Mouse (Mus musculus): Measurements from ENCODE around the gene Cd320. TPM values are rescaled to one million over a fixed set of nuclear protein-coding genes. Genes with fewer than 3 reads are reported as not detected.

The Cd320 gene
- total and polyA plus RNA-seq, 2 experiments, result 7.1 to 13.0 TPM

DNA sequence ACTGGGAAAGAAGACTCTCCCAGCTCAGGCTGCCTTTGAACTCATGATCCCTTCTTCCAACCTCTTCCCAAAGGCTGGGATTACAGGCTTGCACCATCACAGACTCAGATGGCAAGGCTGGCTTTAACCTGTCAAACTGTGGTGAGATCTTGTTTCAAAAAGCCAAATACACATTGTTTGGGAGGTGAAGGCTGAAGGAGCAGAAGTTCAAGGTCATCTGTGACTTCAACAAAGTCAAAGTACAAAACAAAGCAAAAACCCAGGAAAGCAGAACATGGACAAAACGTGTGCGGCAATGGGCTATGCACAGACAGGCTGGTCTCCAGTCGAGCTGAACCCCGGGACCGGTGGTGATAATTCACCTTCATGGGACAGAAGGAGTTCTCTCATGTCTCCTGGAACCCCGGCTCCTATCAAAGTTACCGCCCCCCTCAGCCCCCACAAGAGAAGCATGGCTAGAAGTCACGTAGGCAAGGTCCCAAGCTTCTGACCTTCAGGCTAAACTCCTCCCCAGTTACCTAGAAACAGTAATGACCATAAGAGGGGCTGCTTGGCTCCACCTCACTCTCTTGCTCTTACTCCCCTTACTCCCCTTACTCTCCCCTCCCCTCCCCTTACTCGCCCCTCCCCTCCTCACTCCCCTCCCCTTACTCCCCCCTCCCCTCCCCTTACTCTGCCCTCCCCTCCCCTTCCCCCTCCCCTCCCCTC lies 35.6 kb upstream of the Cd320 start:
- DNase-seq (ENCODE audit: extremely low read depth, low read depth, low spot score), result peak; percentile 79
- Histone ChIP-seq H3K4me3 (ENCODE audit: insufficient read depth, low read depth, low read length) (no peak overlapping the region), H3K4me1 (ENCODE audit: control insufficient read depth, insufficient read depth, low read length) (peaks cover 7% of the 10 kb centered on the region), H3K36me3 (ENCODE audit: control insufficient read depth, insufficient read depth, low read length) (no peaks in the 10 kb centered on the region), H3K9ac (ENCODE audit: low read depth, low read length) (no peak overlapping the region), H3K79me2 (ENCODE audit: control insufficient read depth, insufficient read depth, low read length) (no peaks in the 10 kb centered on the region), H3K27ac (replicated peaks; ENCODE audit: insufficient read depth, low read depth, low read length) (no peak overlapping the region), H3K27me3 (ENCODE audit: control insufficient read depth, insufficient read depth, low read length) (no peaks in the 10 kb centered on the region)
- WGBS, result 47% methylated on average over 8 of the region's 9 CpGs
- TF ChIP-seq CTCF (IDR thresholded peaks at IDR 0.05; ENCODE audit: low read depth, low read length), result no peak
- no peak for TF ChIP-seq POLR2A (IDR thresholded peaks at IDR 0.05; ENCODE audit: extremely low read depth, insufficient read depth, low read length)

DNA sequence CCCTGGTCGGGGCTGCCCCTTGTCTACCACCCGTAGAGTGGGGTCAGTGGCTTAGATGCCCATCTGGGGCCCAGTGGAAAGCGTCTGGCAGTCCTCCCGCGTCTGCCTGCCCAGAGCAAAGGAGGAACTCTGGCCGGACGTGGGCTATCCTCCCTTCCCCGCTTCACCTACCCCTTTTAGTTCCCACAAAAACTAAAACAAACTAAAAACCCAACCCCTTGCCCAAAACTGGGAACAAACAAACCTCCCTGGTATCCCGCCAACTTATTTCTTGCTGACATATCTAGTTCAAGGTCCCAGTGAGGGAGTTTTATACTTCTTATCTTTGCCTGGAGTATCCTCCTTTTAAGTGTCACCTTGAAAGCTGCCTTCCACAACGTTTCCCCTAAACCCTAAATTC lies 34.7 kb upstream of the Cd320 start:
- WGBS, result 53% methylated on average over 10 of the region's 10 CpGs
- no peak for DNase-seq (ENCODE audit: extremely low read depth, low read depth, low spot score)

DNA sequence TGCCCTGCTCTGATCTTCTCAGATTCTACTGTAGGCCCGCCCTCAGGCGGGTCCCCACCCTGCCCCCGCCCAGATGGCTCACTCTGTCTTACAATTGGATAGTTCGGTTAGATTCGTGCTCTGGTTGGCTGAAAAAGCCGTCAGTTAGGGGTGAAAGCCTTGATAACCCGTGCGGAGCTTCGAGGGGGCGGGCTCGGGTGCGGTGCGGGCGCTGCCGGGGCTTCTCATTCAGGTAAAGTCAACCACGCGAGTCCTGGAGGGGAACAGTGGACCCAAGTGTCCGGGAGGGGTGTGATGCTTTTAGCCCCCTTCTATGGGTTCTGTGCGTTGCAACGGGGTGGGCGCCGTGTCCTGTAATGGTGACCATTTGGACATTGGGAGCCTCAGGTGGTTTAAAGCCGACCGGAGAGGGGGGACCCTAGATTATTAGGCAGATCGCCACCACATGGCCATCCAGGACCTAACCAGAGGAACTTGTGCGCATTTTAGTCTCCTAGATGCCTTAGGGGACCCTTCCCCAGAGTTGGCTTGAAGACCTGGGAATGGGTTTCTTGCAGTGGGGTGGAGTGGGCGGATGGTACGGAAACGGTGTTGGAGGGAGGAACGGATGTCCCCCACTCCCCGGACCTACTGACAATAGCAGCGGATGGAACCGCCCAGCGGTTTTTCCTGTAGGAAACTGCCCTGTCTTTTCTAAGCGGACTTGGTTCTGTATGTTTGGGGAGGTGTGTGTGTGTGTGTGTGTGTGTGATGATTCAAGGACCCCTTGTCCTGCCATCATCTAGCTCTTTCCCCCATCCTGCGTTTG lies 32.4 kb upstream of the Cd320 start, which contains the start of gene Kank3:
Gene Kank3, plus strand, starts transcription at position 186 of the 808 bp plus-strand sequence.
- no peaks in the 10 kb centered on the region for H3K79me2 ChIP-seq (ENCODE audit: control insufficient read depth, insufficient read depth, low read length)
- peak within 1 kb of the TSS; percentile 58 for H3K4me3 ChIP-seq (ENCODE audit: insufficient read depth, low read depth, low read length)
- TF ChIP-seq POLR2A (IDR thresholded peaks at IDR 0.05; ENCODE audit: extremely low read depth, insufficient read depth, low read length), result 0 out of 2 replicates have a peak, but pooled peaks have one; percentile 32
- TF ChIP-seq CTCF (IDR thresholded peaks at IDR 0.05; ENCODE audit: low read depth, low read length), result no peak
- H3K4me1 ChIP-seq (ENCODE audit: control insufficient read depth, insufficient read depth, low read length), result peaks cover 4% of the 10 kb centered on the region; the same call in 1 of the 2 replicates
- H3K36me3 ChIP-seq (ENCODE audit: control insufficient read depth, insufficient read depth, low read length), result no peaks in the 10 kb centered on the region
- H3K27ac ChIP-seq (replicated peaks; ENCODE audit: insufficient read depth, low read depth, low read length), result peak within 1 kb of the TSS; percentile 85
- peak; percentile 87 for DNase-seq (ENCODE audit: extremely low read depth, low read depth, low spot score)
- no peaks in the 10 kb centered on the region for H3K27me3 ChIP-seq (ENCODE audit: control insufficient read depth, insufficient read depth, low read length)
- WGBS, result 4% methylated on average over 36 of the region's 36 CpGs
- peak within 1 kb of the TSS; percentile 67 for H3K9ac ChIP-seq (ENCODE audit: low read depth, low read length)

More for the DNA sequence above, 34.7 kb upstream of the Cd320 start:
- Histone ChIP-seq H3K4me1 (ENCODE audit: control insufficient read depth, insufficient read depth, low read length) (peaks cover 4% of the 10 kb centered on the region; the same call in 1 of the 2 replicates), H3K27ac (replicated peaks; ENCODE audit: insufficient read depth, low read depth, low read length) (no peak overlapping the region), H3K4me3 (ENCODE audit: insufficient read depth, low read depth, low read length) (no peak overlapping the region), H3K27me3 (ENCODE audit: control insufficient read depth, insufficient read depth, low read length) (no peaks in the 10 kb centered on the region), H3K79me2 (ENCODE audit: control insufficient read depth, insufficient read depth, low read length) (no peaks in the 10 kb centered on the region), H3K9ac (ENCODE audit: low read depth, low read length) (no peak overlapping the region), H3K36me3 (ENCODE audit: control insufficient read depth, insufficient read depth, low read length) (no peaks in the 10 kb centered on the region)
- no peak for TF ChIP-seq POLR2A (IDR thresholded peaks at IDR 0.05; ENCODE audit: extremely low read depth, insufficient read depth, low read length)
- no peak for TF ChIP-seq CTCF (IDR thresholded peaks at IDR 0.05; ENCODE audit: low read depth, low read length)

DNA sequence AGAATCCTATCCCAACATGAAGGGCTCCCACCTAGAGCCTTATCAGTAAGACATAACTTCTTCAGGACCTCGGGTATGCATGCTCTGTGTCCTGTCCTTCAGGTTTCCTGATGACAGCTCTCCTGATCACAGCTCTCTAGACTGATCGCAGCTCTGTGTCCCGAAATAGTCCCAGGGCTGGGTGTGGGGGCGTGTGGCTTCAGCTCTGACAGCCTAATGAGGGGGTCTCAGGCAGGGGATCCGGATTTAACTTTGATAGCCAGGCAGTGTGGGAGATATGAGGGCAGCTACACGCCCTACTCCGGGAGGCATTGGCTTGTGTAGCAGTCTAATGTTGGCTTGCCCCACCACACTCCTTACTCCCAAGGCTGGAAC lies 31.8 kb upstream of the Cd320 start:
- Histone ChIP-seq H3K27ac (replicated peaks; ENCODE audit: insufficient read depth, low read depth, low read length) (peak overlapping the region; percentile 85), H3K36me3 (ENCODE audit: control insufficient read depth, insufficient read depth, low read length) (no peaks in the 10 kb centered on the region), H3K4me1 (ENCODE audit: control insufficient read depth, insufficient read depth, low read length) (peaks cover 4% of the 10 kb centered on the region; the same call in 1 of the 2 replicates), H3K4me3 (ENCODE audit: insufficient read depth, low read depth, low read length) (peak overlapping the region; percentile 44), H3K9ac (ENCODE audit: low read depth, low read length) (peak overlapping the region; percentile 66), H3K27me3 (ENCODE audit: control insufficient read depth, insufficient read depth, low read length) (no peaks in the 10 kb centered on the region), H3K79me2 (ENCODE audit: control insufficient read depth, insufficient read depth, low read length) (no peaks in the 10 kb centered on the region)
- no peak for DNase-seq (ENCODE audit: extremely low read depth, low read depth, low spot score)
- WGBS, result 30% methylated on average over 7 of the region's 7 CpGs
- no peak for TF ChIP-seq POLR2A (IDR thresholded peaks at IDR 0.05; ENCODE audit: extremely low read depth, insufficient read depth, low read length)
- no peak for TF ChIP-seq CTCF (IDR thresholded peaks at IDR 0.05; ENCODE audit: low read depth, low read length)

DNA sequence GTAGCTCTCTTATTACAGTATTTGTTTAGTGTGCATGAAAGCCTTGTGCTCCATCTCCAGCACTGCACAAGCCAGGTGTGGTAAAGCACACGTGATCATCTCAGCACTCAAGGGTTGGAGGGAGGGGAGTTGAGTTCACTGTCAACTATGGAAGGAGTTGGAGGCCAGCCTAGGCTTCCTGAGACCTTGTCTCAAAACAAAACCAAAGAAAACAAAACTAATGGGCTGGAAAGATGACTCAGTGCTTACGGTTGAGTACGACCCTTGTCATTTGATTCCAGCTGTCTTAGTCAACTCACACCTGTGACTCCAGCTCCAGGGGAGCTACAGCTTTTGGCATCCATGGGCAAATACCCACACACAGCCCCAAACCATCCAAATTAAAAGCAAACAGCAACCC lies 30.4 kb upstream of the Cd320 start:
- Histone ChIP-seq H3K27me3 (ENCODE audit: control insufficient read depth, insufficient read depth, low read length) (no peaks in the 10 kb centered on the region), H3K9ac (ENCODE audit: low read depth, low read length) (no peak overlapping the region), H3K4me1 (ENCODE audit: control insufficient read depth, insufficient read depth, low read length) (peaks cover 2% of the 10 kb centered on the region; the same call in 1 of the 2 replicates), H3K79me2 (ENCODE audit: control insufficient read depth, insufficient read depth, low read length) (no peaks in the 10 kb centered on the region), H3K4me3 (ENCODE audit: insufficient read depth, low read depth, low read length) (no peak overlapping the region), H3K27ac (replicated peaks; ENCODE audit: insufficient read depth, low read depth, low read length) (peak overlapping the region; percentile 70), H3K36me3 (ENCODE audit: control insufficient read depth, insufficient read depth, low read length) (no peaks in the 10 kb centered on the region)
- DNase-seq (ENCODE audit: extremely low read depth, low read depth, low spot score), result no peak
- WGBS, result 60% methylated on average over 3 of the region's 3 CpGs
- no peak for TF ChIP-seq CTCF (IDR thresholded peaks at IDR 0.05; ENCODE audit: low read depth, low read length)
- no peak for TF ChIP-seq POLR2A (IDR thresholded peaks at IDR 0.05; ENCODE audit: extremely low read depth, insufficient read depth, low read length)
